Mouse (Mus musculus): ENCODE measurements around the gene Gm5565. TPM values are rescaled to one million over a fixed set of nuclear protein-coding genes. Genes with fewer than 3 reads are reported as not detected.
"Not testable (repeated sequence)": the region's sequence is repeated elsewhere in the genome, so short reads cannot be mapped to it uniquely, and the experiment has no call there.

Gene Gm5565
- polyA plus RNA-seq, 1 experiment from 2014 or later = not detected

- H3K27ac ChIP-seq; H3K4me1 ChIP-seq (replicated peaks); H3K4me2 ChIP-seq (replicated peaks); ATAC-seq; H3K9me3 ChIP-seq; H3K27me3 ChIP-seq; H3K9ac ChIP-seq (replicated peaks); H3K36me3 ChIP-seq; H3K4me3 ChIP-seq (replicated peaks): not testable (repeated sequence)
- 71% methylated on average over 4 of the region's 4 CpGs for WGBS
These were observed 12.4 kb upstream of the Gm5565 start for GRCm38 (mm10) chr5:146172744-146173143.

- ATAC-seq; H3K9me3 ChIP-seq; H3K27me3 ChIP-seq; H3K4me1 ChIP-seq (replicated peaks); H3K4me2 ChIP-seq (replicated peaks); H3K27ac ChIP-seq; H3K4me3 ChIP-seq (replicated peaks); H3K9ac ChIP-seq (replicated peaks); H3K36me3 ChIP-seq: not testable (repeated sequence)
- 82% methylated on average over 2 of the region's 2 CpGs for WGBS
These were observed 10.3 kb upstream of the Gm5565 start, which contains the start of gene Gm6309 for GRCm38 (mm10) chr5:146170621-146171020. Gene Gm6309, minus strand, starts transcription at chr5:146170721.

GRCm38 (mm10) chr5:146158326-146158725, 2.0 kb downstream of the Gm5565 start:
- H3K27me3 ChIP-seq = not testable (repeated sequence)
- 92% methylated on average over 4 of the region's 4 CpGs for WGBS

GRCm38 (mm10) chr5:146150454-146150853, 9.9 kb downstream of the Gm5565 start:
- Histone ChIP-seq H3K9ac (replicated peaks) (no peak overlapping the region), H3K9me3 (peaks cover 17% of the 10 kb centered on the region), H3K4me1 (replicated peaks) (no peaks in the 10 kb centered on the region), H3K4me2 (replicated peaks) (no peak overlapping the region), H3K27me3 (no peaks in the 10 kb centered on the region), H3K36me3 (no peaks in the 10 kb centered on the region), H3K4me3 (replicated peaks) (no peak overlapping the region), H3K27ac (no peak overlapping the region)
- ATAC-seq = no peak
- WGBS = 72% methylated on average over 3 of the region's 3 CpGs

More at GRCm38 (mm10) chr5:146158326-146158725, 2.0 kb downstream of the Gm5565 start:
- not testable (repeated sequence) for H3K36me3 ChIP-seq; ATAC-seq; H3K4me2 ChIP-seq (replicated peaks); H3K4me1 ChIP-seq (replicated peaks); H3K4me3 ChIP-seq (replicated peaks); H3K27ac ChIP-seq; H3K9ac ChIP-seq (replicated peaks)
- peaks cover 24% of the 10 kb centered on the region for H3K9me3 ChIP-seq

- WGBS = 45% methylated on average over 2 of the region's 2 CpGs
- Histone ChIP-seq H3K4me2 (replicated peaks) (no peak overlapping the region), H3K36me3 (no peaks in the 10 kb centered on the region)
These were observed 12.4 kb downstream of the Gm5565 start for GRCm38 (mm10) chr5:146147903-146148302.

More at GRCm38 (mm10) chr5:146147903-146148302, 12.4 kb downstream of the Gm5565 start:
- ATAC-seq = no peak
- H3K9ac ChIP-seq (replicated peaks) = no peak overlapping the region
- no peaks in the 10 kb centered on the region for H3K4me1 ChIP-seq (replicated peaks)
- H3K27me3 ChIP-seq = no peaks in the 10 kb centered on the region
- no peak overlapping the region for H3K4me3 ChIP-seq (replicated peaks)
- no peak overlapping the region for H3K27ac ChIP-seq
- peaks cover 24% of the 10 kb centered on the region; the same call in 1 of the 2 replicates for H3K9me3 ChIP-seq

Other genes with a start within 250 kb of the Gm5565 start
- gene Cyp3a25, start 150.9 kb downstream of the Gm5565 start, polyA plus RNA-seq (2015; fragmentation: Nextera tagmentation; extraction: Ambion mirVana) = not detected in 2 replicates
- not detected in 2 replicates for gene Cyp3a59, start 81.3 kb downstream of the Gm5565 start, polyA plus RNA-seq (2015; fragmentation: Nextera tagmentation; extraction: Ambion mirVana)
- gene Gm6309, start 10.2 kb upstream of the Gm5565 start, polyA plus RNA-seq (2015; fragmentation: Nextera tagmentation; extraction: Ambion mirVana) = not detected in 2 replicates
- 0.28 and 0.32 TPM in 2 replicates for gene 1700001J03Rik, start 24.8 kb upstream of the Gm5565 start, polyA plus RNA-seq (2015; fragmentation: Nextera tagmentation; extraction: Ambion mirVana)
- 26.2 and 27.9 TPM in 2 replicates for gene Rnf6, start 61.0 kb upstream of the Gm5565 start, polyA plus RNA-seq (2015; fragmentation: Nextera tagmentation; extraction: Ambion mirVana)
- 21.8 and 25.6 TPM in 2 replicates for gene Cdk8, start 70.7 kb upstream of the Gm5565 start, polyA plus RNA-seq (2015; fragmentation: Nextera tagmentation; extraction: Ambion mirVana)
- 11.5 and 12.1 TPM in 2 replicates for gene Wasf3, start 224.4 kb upstream of the Gm5565 start, polyA plus RNA-seq (2015; fragmentation: Nextera tagmentation; extraction: Ambion mirVana)

All from midbrain, embryonic 13.5 days (tissue).